Mouse (Mus musculus): ENCODE data around the gene Ciita. TPM values are rescaled to one million over a fixed set of nuclear protein-coding genes. Genes with fewer than 3 reads are reported as not detected.

The Ciita gene
- total and polyA plus RNA-seq, 3 experiments: 39.1 to 69.6 (median 39.8) TPM

DNA sequence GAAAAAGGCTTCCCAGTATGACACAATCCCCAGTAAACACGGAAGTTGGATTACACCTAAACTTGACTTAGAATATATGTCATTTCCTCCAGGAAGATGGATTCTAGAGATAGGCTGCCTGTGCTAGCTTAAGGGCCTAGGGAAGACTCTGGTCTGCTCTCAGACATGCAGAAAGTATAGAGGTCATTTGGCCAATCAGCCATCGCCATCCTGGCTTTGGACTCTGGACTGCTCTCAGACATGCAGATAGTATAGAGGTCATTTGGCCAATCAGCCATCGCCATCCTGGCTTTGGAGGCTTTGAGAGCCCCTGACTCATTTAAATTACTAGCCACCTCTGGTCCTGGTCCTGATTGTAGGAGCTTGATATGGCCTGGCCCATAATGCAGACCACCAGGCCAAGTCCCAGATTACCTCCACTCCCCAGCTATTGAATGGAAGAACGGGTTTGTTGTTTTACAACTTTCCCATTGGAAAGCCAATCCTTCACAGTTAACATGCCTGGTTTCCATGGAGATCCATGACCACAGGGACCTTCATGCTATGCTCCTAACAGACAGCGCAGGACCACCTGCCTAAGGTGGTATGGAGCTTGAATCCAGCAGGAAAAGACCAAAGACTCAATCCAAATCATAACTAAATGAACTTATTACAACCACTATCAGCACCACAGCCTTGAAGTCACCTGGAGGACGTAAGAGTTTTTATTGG, 25.8 kb upstream of the Ciita start:
- H3K27me3 ChIP-seq (replicated peaks): no peaks in the 10 kb centered on the region
- no peak for TF ChIP-seq MAFK (IDR thresholded peaks at IDR 0.05; ENCODE audit: insufficient replicate concordance, low read length)
- no peak for TF ChIP-seq RAD21 (IDR thresholded peaks at IDR 0.05; ENCODE audit: low read depth, low read length)
- TF ChIP-seq ZC3H11A (IDR thresholded peaks at IDR 0.05; ENCODE audit: low read depth, low read length): no peak
- no peak overlapping the region for H3K9ac ChIP-seq (ENCODE audit: insufficient read depth, low read depth)
- no peaks in the 10 kb centered on the region for H3K9me3 ChIP-seq (replicated peaks; ENCODE audit: low read length)
- in situ Hi-C loops (cut with MboI; ENCODE audit: low pct_ligation_motif_present, low pct_unique_long_range_greater_than_20kb, low sequenced_read_pairs) (no loop called here), dilution Hi-C loops (cut with MboI; ENCODE audit: extremely low pct_ligation_motif_present, extremely low pct_unique_long_range_greater_than_20kb, low sequenced_read_pairs) (no loop called here)
- H3K79me2 ChIP-seq (replicated peaks; ENCODE audit: control insufficient read depth, extremely low read depth, insufficient read depth, poor library complexity, severe bottlenecking): no peaks in the 10 kb centered on the region
- H3K27ac ChIP-seq (ENCODE audit: insufficient read depth, low read depth): no peak overlapping the region
- H3K4me2 ChIP-seq (ENCODE audit: insufficient read depth, low read depth, poor library complexity, severe bottlenecking): no peak overlapping the region
- no peaks in the 10 kb centered on the region for H3K36me3 ChIP-seq (replicated peaks in 1 of 2; ENCODE audit: control insufficient read depth in 1 of 2, insufficient read depth in 1 of 2, low read length in 1 of 2)
- peaks cover 11 to 38% of the 10 kb centered on the region in 2 experiments for H3K4me1 ChIP-seq (ENCODE audit: control insufficient read depth in 1 of 2, insufficient read depth in 2 of 2)
- DNase-seq (ENCODE audit: extremely low read depth): no peak
- no peak overlapping the region for H3K4me3 ChIP-seq (replicated peaks in 1 of 3; ENCODE audit: low read depth in 2 of 3, low read length in 2 of 3, poor library complexity in 1 of 3)

DNA sequence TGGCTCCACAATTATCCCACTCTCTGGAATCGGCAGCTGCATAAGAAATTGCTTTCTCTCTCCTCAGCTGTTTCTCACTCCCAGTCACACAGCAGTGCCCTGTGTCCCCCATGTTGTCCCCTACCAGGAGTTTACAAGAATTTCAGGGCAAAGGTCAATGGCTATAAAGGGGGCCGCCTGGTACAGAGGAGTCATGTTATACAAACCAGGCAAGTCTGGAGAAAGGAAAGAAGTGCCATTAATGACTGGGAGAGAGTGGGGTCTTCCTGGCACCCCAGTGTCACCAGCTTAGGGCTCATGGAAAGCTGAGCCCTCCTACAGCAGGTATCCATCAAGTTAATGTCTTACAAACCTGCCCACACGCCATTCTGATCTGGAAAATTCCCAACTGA, 25.3 kb upstream of the Ciita start:
- H3K79me2 ChIP-seq (replicated peaks; ENCODE audit: control insufficient read depth, extremely low read depth, insufficient read depth, poor library complexity, severe bottlenecking): no peaks in the 10 kb centered on the region
- H3K4me1 ChIP-seq (ENCODE audit: control insufficient read depth in 1 of 2, insufficient read depth in 2 of 2): peaks cover 5 to 33% of the 10 kb centered on the region in 2 experiments
- H3K27ac ChIP-seq (ENCODE audit: insufficient read depth, low read depth): no peak overlapping the region
- no peak overlapping the region for H3K4me3 ChIP-seq (replicated peaks in 1 of 3; ENCODE audit: low read depth in 2 of 3, low read length in 2 of 3, poor library complexity in 1 of 3)
- in situ Hi-C loops (cut with MboI; ENCODE audit: low pct_ligation_motif_present, low pct_unique_long_range_greater_than_20kb, low sequenced_read_pairs) (no loop called here), dilution Hi-C loops (cut with MboI; ENCODE audit: extremely low pct_ligation_motif_present, extremely low pct_unique_long_range_greater_than_20kb, low sequenced_read_pairs) (no loop called here)
- no peak overlapping the region for H3K4me2 ChIP-seq (ENCODE audit: insufficient read depth, low read depth, poor library complexity, severe bottlenecking)
- no peaks in the 10 kb centered on the region for H3K9me3 ChIP-seq (replicated peaks; ENCODE audit: low read length)
- no peak overlapping the region for H3K9ac ChIP-seq (ENCODE audit: insufficient read depth, low read depth)
- TF ChIP-seq EP300 (IDR thresholded peaks at IDR 0.05; ENCODE audit: low read length) (no peak), MXI1 (IDR thresholded peaks at IDR 0.05; ENCODE audit: low read depth, low read length) (no peak), CHD1 (IDR thresholded peaks at IDR 0.05; ENCODE audit: low read depth, low read length) (no peak)
- no peaks in the 10 kb centered on the region for H3K27me3 ChIP-seq (replicated peaks)
- H3K36me3 ChIP-seq (replicated peaks in 1 of 2; ENCODE audit: control insufficient read depth in 1 of 2, insufficient read depth in 1 of 2, low read length in 1 of 2): no peaks in the 10 kb centered on the region
- no peak for DNase-seq (ENCODE audit: extremely low read depth)

DNA sequence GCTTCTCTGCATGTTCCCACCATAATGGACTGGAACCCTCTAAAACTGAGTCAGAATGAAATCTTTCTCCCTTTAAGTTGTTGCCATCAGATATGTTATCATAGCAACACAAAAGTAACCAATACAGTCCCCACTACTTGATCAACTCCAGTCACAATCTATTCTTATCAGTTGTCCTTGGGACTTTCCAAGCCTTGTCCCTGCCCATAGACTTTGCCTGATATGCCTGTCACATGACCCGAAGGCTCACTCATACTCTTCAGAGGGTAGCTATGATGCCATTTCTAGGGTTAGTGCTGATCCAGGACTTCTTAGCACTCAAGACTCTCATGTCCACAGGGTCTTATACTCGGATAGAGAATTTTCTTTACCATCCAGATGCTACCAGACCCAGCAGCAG, 19.7 kb upstream of the Ciita start:
- in situ Hi-C loops (cut with MboI; ENCODE audit: low pct_ligation_motif_present, low pct_unique_long_range_greater_than_20kb, low sequenced_read_pairs) (no loop called here), dilution Hi-C loops (cut with MboI; ENCODE audit: extremely low pct_ligation_motif_present, extremely low pct_unique_long_range_greater_than_20kb, low sequenced_read_pairs) (no loop called here)
- no peaks in the 10 kb centered on the region for H3K27me3 ChIP-seq (replicated peaks)
- TF ChIP-seq TBP (conservative IDR thresholded peaks at IDR 0.05; ENCODE audit: low read depth, low read length) (no peak), POLR2AphosphoS2 (IDR thresholded peaks at IDR 0.05; ENCODE audit: low read depth, low read length) (no peak), SIN3A (IDR thresholded peaks at IDR 0.05; ENCODE audit: low read length) (no peak), CHD2 (IDR thresholded peaks at IDR 0.05; ENCODE audit: low read length) (no peak), CTCF (conservative IDR thresholded peaks at IDR 0.05 in 1 of 2, IDR thresholded peaks at IDR 0.05 in 1 of 2; ENCODE audit: low read depth in 2 of 2, low read length in 2 of 2) (no peak), EP300 (IDR thresholded peaks at IDR 0.05; ENCODE audit: low read length) (no peak), SMC3 (IDR thresholded peaks at IDR 0.05; ENCODE audit: low read depth, low read length) (no peak), MYC (IDR thresholded peaks at IDR 0.05; ENCODE audit: low read depth, low read length) (no peak), ZKSCAN1 (IDR thresholded peaks at IDR 0.05; ENCODE audit: borderline replicate concordance, low read depth, low read length) (no peak), E2F4 (IDR thresholded peaks at IDR 0.05; ENCODE audit: insufficient replicate concordance, low read depth, low read length) (no peak), RAD21 (IDR thresholded peaks at IDR 0.05; ENCODE audit: low read depth, low read length) (no peak), TCF12 (IDR thresholded peaks at IDR 0.05; ENCODE audit: low read depth, low read length) (no peak), ZNF384 (IDR thresholded peaks at IDR 0.05; ENCODE audit: low read depth, low read length) (no peak), ZC3H11A (IDR thresholded peaks at IDR 0.05; ENCODE audit: low read depth, low read length) (no peak), PAX5 (IDR thresholded peaks at IDR 0.05; ENCODE audit: low read length) (no peak), CHD1 (IDR thresholded peaks at IDR 0.05; ENCODE audit: low read depth, low read length) (no peak), BHLHE40 (IDR thresholded peaks at IDR 0.05; ENCODE audit: low read depth, low read length) (no peak)
- peaks cover 3 to 31% of the 10 kb centered on the region in 2 experiments; a peak in 3 of 4 replicates for H3K4me1 ChIP-seq (ENCODE audit: control insufficient read depth in 1 of 2, insufficient read depth in 2 of 2)
- no peak overlapping the region for H3K9ac ChIP-seq (ENCODE audit: insufficient read depth, low read depth)
- no peaks in the 10 kb centered on the region for H3K9me3 ChIP-seq (replicated peaks; ENCODE audit: low read length)
- no peak for DNase-seq (ENCODE audit: extremely low read depth)
- no peaks in the 10 kb centered on the region for H3K36me3 ChIP-seq (replicated peaks in 1 of 2; ENCODE audit: control insufficient read depth in 1 of 2, insufficient read depth in 1 of 2, low read length in 1 of 2)
- H3K27ac ChIP-seq (ENCODE audit: insufficient read depth, low read depth): no peak overlapping the region
- H3K4me2 ChIP-seq (ENCODE audit: insufficient read depth, low read depth, poor library complexity, severe bottlenecking): no peak overlapping the region
- H3K79me2 ChIP-seq (replicated peaks; ENCODE audit: control insufficient read depth, extremely low read depth, insufficient read depth, poor library complexity, severe bottlenecking): no peaks in the 10 kb centered on the region
- H3K4me3 ChIP-seq (replicated peaks in 1 of 3; ENCODE audit: low read depth in 2 of 3, low read length in 2 of 3, poor library complexity in 1 of 3): no peak overlapping the region

Measured in CH12.LX (cell line).